Mouse (Mus musculus): Measurements from ENCODE around the gene Mapk11. TPM values are rescaled to one million over a fixed set of nuclear protein-coding genes. Genes with fewer than 3 reads are reported as not detected.

The Mapk11 gene
- total RNA-seq, 2 experiments from 2014 or later = 23.2 to 24.9 TPM

GRCm38 (mm10) chr15:89174889-89175339 lies 25.5 kb upstream of the Mapk11 start:
- no peak for DNase-seq (ENCODE audit: low spot score in 2 of 2)

DNA sequence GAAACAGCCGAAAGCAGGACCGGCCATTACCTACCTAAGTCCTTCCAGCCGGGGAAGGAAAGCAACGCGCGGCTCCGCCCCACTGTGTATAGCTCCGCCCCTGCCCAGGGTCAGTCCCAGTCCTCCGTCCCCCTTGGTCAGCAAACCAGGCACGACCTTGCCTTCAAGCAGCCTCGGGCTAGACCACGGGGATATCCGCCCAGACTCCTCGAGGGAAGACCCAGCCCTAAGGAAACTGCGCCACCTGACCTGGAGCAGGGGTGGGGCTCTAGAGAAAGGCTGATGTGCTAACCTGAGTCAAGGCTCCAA lies 24.4 kb upstream of the Mapk11 start:
- peak in 1 of 2 experiments; percentile 25 for DNase-seq (ENCODE audit: low spot score in 2 of 2)

- no peak for DNase-seq (ENCODE audit: low spot score in 2 of 2)
Observed at GRCm38 (mm10) chr15:89173024-89173905, 23.8 kb upstream of the Mapk11 start.

DNA sequence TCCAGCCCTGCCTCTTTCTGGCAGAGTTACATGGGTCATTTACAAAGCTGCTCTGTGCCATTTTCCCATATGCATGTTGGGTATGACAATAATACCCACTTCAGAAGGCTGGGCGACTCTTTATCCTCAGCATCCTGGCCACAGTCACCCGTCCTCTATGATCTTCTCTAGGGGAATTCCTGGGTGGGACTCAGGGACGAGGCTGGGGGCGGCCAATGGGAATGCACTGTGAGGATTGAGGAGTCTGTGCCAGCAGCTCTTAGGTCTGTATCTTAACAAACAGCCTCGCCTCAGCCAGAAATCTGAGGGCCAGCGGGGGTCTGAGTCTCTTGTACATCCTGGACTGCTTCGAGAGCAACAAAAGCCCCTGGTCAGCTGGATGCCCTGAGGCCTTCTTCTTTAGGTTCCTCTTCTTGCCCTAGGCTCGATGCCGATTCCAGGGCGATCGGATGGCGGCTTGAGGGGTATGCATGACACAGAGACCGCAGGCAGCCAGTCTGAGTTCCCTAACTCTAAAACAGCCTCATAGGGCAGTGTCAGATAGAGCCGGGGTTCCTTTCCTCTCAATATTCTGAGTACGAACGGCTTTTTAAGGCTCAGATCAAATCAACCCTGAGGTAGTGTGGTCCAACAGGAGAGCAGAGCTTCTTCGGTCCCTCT lies 23.0 kb upstream of the Mapk11 start:
- DNase-seq (ENCODE audit: low spot score in 2 of 2) = no peak

GRCm38 (mm10) chr15:89171526-89172051 lies 22.2 kb upstream of the Mapk11 start:
- no peak for DNase-seq (ENCODE audit: low spot score in 2 of 2)

DNA sequence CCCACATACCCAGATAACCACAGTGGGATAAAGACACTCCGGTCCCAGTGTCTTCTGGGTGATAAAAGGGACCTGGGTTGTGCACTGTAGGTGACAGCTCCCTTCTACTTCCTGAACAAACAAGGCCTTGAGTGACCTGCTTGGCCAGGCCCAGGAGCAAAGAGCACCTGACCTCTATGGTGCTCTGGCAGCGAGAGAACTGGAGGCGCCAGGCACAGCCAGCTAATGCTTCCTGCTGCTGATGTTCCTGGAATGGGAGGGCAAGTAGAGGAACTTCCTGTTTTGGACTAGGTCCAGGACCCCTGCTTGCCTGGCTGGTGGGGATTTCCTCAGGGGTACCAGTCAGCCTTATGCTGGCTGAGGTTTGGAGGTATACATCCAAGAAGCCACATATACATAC lies 20.7 kb upstream of the Mapk11 start:
- no peak for DNase-seq (ENCODE audit: low spot score in 2 of 2)

GRCm38 (mm10) chr15:89169431-89169830 lies 20.0 kb upstream of the Mapk11 start:
- peak in 1 of 2 experiments; percentile 88 for DNase-seq (ENCODE audit: low spot score in 2 of 2)

DNA sequence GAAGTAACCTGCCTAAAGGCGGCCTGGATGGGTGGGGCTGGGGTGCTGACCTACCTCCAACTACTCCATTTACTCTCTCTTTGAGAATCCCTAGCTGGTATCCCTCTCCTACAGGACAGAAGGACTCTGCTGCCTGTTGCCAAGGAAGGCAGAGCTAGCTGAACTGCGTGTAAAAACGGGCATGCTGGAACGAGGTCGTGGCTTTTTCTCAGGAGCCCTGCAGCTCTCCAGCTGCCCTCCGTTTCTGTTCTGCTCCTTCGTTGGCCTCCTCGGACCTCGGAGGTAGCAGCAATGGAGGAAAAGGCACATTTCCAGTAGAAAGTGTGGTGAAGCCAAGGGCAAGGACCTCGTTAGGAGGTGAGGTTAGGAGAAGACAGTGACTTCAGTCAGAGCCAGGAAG lies 19.5 kb upstream of the Mapk11 start:
- DNase-seq (ENCODE audit: low spot score in 2 of 2) = no peak

GRCm38 (mm10) chr15:89165478-89165877 lies 16.1 kb upstream of the Mapk11 start:
- no peak for DNase-seq (ENCODE audit: low spot score in 2 of 2)

DNA sequence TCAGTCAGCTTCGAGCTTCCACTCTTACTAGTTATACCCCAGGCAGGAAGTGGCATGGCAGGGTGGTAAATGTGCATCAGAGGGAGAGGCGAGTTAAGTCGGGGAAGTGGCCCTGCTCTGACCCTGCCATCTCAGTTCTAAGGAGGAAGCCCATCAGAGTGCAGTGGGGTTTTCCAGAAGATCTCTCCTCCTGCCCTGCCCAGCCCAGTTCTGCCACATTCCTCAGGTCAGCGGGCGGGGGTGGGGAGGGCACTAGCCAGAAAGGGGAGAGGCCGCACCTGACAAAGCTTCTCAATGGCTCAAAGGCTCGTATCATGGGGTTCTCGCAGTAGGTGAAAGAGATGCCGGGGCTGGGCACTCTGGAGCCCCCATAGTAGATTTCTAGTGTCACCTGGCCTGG lies 12.0 kb upstream of the Mapk11 start:
- no peak for DNase-seq (ENCODE audit: low spot score in 2 of 2)

- DNase-seq (ENCODE audit: low spot score in 2 of 2) = no peak
Observed at GRCm38 (mm10) chr15:89158516-89158915, 9.1 kb upstream of the Mapk11 start.

DNA sequence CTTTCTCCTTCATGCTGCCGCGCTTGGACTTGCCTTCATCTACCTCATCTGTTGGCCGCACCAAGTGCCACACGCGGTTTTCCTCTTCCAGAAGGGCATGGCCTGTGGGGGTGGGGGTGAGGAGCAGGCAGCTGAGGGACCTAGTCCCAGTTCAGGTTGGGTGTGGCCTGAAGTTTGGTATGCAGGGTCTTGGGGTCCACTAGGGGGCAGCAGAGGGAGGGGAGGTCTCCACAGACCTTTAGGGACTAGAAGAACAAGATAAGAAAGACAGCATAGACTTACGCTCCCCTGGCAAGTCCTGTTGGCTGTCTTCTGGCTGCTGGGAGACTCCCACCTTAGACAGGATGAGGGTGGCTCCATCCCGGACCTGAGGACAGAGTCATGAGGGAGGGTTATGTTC lies 8.5 kb upstream of the Mapk11 start:
- DNase-seq (ENCODE audit: low spot score in 2 of 2) = no peak

- DNase-seq (ENCODE audit: low spot score in 2 of 2) = no peak
Observed at GRCm38 (mm10) chr15:89152312-89152711, 2.9 kb upstream of the Mapk11 start.

DNA sequence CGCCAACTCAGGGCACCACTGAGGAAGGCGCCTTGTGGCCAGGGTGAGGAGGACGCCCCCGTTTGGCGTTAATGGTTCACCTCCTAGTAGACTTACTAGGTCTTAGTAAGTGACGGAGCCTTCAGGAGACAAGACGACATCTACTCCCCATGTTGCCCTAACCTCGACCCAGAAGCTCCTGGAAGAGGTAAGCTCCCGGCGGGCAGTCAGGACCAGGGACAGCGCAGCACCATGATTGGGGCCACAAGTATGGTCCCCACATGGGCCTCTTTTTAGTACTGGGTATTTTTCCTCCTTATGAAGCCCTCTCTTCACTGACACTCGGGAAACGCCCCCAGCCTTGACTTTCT lies 588 bp upstream of the Mapk11 start:
- no peak for DNase-seq (ENCODE audit: low spot score in 2 of 2)

DNA sequence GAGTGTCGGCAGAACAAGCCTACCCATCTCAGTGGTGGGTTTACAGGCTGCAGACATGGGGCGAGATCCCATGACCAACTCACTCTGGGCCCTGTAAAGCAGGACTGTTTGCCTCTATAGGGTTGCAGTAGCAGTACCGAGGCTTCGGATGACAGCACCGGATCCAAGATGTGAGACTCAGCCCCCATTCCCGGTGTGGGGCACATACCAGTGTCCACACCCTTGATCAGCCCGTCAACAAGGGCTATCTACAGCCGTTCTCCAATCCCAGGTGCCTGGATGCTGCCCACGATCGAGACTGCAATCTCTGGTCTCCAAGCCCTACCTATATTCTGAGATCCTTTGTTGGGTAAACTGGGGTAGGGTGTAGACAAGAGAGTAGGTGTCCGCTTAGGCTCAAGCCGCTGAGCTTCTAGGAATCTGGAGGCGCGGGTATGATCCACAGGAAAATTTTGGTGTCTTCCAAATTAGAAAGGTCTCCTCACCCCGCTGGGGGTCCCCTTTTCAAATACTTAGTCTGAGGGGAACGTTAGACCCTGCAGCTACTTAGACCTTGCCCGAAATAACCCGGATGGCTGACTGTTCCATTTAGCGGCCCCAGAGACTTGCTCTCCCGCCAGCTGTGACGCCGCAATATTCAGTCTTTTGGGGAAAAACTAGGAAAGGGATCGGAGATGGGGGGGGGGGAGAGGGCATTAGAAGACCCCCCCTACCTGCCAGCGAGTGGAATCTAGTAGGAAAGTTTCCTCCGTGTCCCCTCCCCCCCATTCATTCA lies 745 bp downstream of the Mapk11 start:
- DNase-seq (ENCODE audit: low spot score in 2 of 2) = no peak

DNA sequence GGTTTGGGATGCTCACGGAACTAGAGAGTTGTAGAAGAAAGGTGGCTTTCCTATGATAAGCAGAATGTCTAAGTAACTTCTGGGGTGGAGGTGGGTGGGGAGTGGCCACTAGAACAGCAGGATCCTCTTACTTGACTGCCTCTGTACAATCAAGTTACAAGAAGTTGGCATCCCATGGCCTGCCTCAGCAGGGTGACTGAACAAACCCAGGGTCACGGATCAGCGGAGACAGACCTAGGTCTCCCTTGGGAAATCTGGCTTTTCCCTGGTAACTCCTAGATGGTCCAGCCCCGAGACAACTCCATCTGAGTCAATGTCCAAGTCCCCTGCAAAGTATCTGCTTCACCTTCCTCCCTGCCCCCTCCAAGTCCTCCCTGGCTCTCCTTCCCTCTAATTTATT lies 1.5 kb downstream of the Mapk11 start:
- DNase-seq (ENCODE audit: low spot score in 2 of 2) = no peak

DNA sequence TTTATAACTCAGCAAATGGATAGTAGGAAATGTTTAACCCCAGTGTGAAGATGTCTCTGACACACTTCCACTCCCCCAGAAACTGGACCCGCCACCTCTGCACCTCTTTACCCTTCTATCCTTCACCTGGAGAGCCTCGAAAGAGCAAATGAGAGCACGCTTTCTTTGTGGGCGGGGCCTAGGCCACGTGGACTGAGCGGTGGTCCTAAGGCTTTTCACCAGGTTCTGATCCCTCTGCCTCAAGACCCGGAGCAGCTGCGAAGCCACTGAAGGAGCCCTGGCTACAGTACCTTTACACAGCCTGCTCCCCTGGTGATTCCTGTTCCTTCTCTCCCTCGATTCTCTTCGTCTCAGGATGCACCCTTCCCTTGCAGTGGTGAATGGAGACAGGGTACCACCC lies 2.0 kb downstream of the Mapk11 start:
- DNase-seq (ENCODE audit: low spot score in 2 of 2) = no peak

DNA sequence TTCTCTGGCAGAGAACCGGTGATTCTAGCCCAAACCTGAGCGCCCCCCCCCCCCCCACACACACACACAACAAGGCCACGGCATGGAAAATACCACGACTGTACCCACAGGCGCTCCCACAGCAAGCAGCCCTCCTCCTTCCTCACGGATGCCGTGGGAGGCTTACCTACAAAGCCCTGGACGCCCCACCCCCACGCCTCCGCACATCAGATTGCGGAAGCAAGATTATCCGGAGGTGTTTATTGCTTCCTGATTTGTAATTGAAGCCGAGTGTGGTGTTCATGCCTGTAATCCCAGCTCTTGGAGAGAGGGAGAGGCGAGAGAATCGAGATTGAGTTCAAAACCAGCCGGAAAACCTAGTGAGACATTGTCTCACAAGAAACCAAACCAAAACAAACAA lies 2.4 kb downstream of the Mapk11 start:
- no peak for DNase-seq (ENCODE audit: low spot score in 2 of 2)

- peak in 1 of 2 experiments; percentile 35 for DNase-seq (ENCODE audit: low spot score in 2 of 2)
Observed at GRCm38 (mm10) chr15:89146537-89146936, 2.9 kb downstream of the Mapk11 start.

- no peak for DNase-seq (ENCODE audit: low spot score in 2 of 2)
Observed at GRCm38 (mm10) chr15:89145813-89146350, 3.5 kb downstream of the Mapk11 start.

- DNase-seq (ENCODE audit: low spot score in 2 of 2) = no peak
Observed at GRCm38 (mm10) chr15:89144965-89145364, 4.5 kb downstream of the Mapk11 start.

All from layer of hippocampus, postnatal 14 days (tissue).